Mouse (Mus musculus) brain, embryonic 14.5 days (tissue): ENCODE measurements around the gene Cbfa2t2.

ENCODE experiments used
- CTCF ChIP-seq: fragments of 200-500 bp; IDR thresholded peaks from 2 replicates; pipeline ENCODE4 v1.5.1; 2012; ENCODE audit warnings: inconsistent platforms, mild to moderate bottlenecking, moderate library complexity, borderline replicate concordance; ENCODE audit not compliant: insufficient read depth, insufficient read length; ENCODE audit errors: extremely low read depth
- POLR2A ChIP-seq: fragments of 200-500 bp; IDR thresholded peaks from 2 replicates; pipeline ENCODE4 v1.6.1; 2012; ENCODE audit warnings: mild to moderate bottlenecking, inconsistent platforms, borderline replicate concordance; ENCODE audit not compliant: poor library complexity, insufficient read depth, insufficient read length, severe bottlenecking; ENCODE audit errors: extremely low read depth

DNA sequence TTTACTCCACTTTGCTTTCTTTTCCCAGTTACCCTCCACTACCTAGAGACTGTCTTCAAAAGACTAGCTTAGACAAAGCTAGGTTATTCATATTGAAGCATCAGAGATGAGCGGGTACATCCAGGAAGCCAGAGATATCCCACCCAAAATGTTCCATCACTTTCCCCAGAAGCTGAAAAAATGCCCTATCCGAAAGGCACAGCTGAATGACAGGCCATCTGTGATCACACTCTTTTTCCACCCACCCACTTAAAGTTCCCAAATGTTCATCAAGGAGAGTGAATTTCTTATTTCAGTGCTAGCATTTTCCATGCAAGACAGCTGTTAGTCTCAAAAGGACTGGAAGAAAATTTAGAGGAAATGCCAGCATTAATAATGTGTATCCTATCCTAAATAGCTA lies 89.0 kb downstream of the Cbfa2t2 start:
- TF ChIP-seq CTCF (no peak), POLR2A (no peak)
